Mouse (Mus musculus): ENCODE results near the gene Styxl1. TPM values are rescaled to one million over a fixed set of nuclear protein-coding genes. Genes with fewer than 3 reads are reported as not detected.

Gene Styxl1
- not detected in 2 replicates for total RNA-seq (2012; rRNA removed)
- polyA plus RNA-seq (2012; ENCODE audit: insufficient read depth in 1 of 2, insufficient read length in 2 of 2, low read depth in 1 of 2, low replicate concordance in 2 of 2, missing spikeins in 1 of 2) = under 1 TPM in 1 of 2 experiments, not detected in 1; 0.17 TPM

DNA sequence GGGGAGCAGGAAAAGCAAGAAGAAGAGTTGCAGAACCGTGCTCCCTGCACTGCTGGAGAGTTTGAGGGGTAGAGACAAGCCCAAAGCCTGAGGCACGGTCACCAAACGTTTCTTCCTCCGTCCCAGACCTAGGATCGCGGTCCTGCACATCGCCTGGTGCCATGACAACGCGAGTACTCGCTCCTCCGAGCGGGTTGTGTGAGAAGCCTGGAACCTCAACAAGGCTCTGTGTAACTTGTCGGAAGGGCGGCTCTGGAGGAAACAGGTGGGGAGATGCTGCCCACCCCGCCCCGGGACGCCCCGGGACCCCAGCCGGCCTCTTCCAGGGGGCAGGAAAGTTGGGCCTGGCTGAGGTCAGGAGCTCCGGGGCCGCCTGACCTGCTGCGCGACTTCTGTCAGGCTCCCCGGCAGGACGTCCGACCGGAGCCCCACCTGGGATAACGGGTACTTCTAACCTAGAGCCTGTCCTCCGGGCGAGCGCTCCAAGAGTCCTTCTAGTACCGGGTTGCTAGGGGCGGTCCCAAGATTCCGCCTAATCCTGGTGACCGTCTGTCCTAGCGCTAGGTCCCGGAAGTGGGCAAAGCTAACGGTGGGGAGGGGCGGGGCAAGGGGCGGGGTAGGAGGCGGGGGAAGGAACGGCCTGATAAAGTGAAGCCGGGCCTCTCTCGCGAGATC lies at the start of gene Styxl1:
Gene Styxl1, minus strand, starts transcription at position 590 of the 675 bp plus-strand sequence.
- H3K9me3 ChIP-seq (replicated peaks; ENCODE audit: insufficient read depth, low read length) = no peaks in the 10 kb centered on the region
- H3K27ac ChIP-seq (ENCODE audit: control insufficient read depth, low read depth, low read length) = peak within 1 kb of the TSS; percentile 67
- H3K79me2 ChIP-seq (ENCODE audit: control insufficient read depth, insufficient read depth, low read length, poor library complexity) = peaks cover 40% of the 10 kb centered on the region
- H3K36me3 ChIP-seq (ENCODE audit: control insufficient read depth in 1 of 2, insufficient read depth in 2 of 2, low read length in 2 of 2) = peaks cover 0 to 24% of the 10 kb centered on the region in 2 experiments; a peak in 3 of 4 replicates
- H3K9ac ChIP-seq (ENCODE audit: control insufficient read depth, low read depth, low read length, poor library complexity, severe bottlenecking) = peak within 1 kb of the TSS; percentile 94
- no peak for TF ChIP-seq NELFE (IDR thresholded peaks at IDR 0.05; ENCODE audit: low read depth, low read length)
- TF ChIP-seq SMC3 (IDR thresholded peaks at IDR 0.05; ENCODE audit: low read depth, low read length) = no peak
- TF ChIP-seq CTCF (IDR thresholded peaks at IDR 0.05 in 2 of 3, conservative IDR thresholded peaks at IDR 0.05 in 1 of 3; ENCODE audit: control insufficient read depth in 1 of 3, insufficient read depth in 1 of 3, low read depth in 2 of 3, low read length in 3 of 3, poor library complexity in 1 of 3, severe bottlenecking in 1 of 3) = no peak
- TF ChIP-seq ELF1 (IDR thresholded peaks at IDR 0.05; ENCODE audit: low read depth, low read length) = peak; percentile 93
- TF ChIP-seq SIN3A (IDR thresholded peaks at IDR 0.05; ENCODE audit: low read length) = peak; percentile 44; the same call in 1 of the 2 replicates
- TF ChIP-seq TAL1 (IDR thresholded peaks at IDR 0.05; ENCODE audit: low read length) = no peak
- TF ChIP-seq UBTF (IDR thresholded peaks at IDR 0.05; ENCODE audit: borderline replicate concordance, insufficient read depth, low read depth, low read length) = 0 out of 2 replicates have a peak, but pooled peaks have one; percentile 48
- H3K4me3 ChIP-seq (ENCODE audit: control insufficient read depth in 1 of 2, insufficient read depth in 1 of 2, low read depth in 2 of 2, low read length in 2 of 2) = peak within 1 kb of the TSS; percentile 58 to 98
- peak; percentile 72 for DNase-seq (ENCODE audit: low read depth, low spot score)
- no peaks in the 10 kb centered on the region for H3K27me3 ChIP-seq (ENCODE audit: control insufficient read depth in 1 of 2, insufficient read depth in 2 of 2, low read length in 2 of 2)
- H3K4me1 ChIP-seq (ENCODE audit: control insufficient read depth in 1 of 2, insufficient read depth in 2 of 2, low read length in 2 of 2) = peaks cover 0 to 21% of the 10 kb centered on the region in 2 experiments; a peak in 3 of 4 replicates

DNA sequence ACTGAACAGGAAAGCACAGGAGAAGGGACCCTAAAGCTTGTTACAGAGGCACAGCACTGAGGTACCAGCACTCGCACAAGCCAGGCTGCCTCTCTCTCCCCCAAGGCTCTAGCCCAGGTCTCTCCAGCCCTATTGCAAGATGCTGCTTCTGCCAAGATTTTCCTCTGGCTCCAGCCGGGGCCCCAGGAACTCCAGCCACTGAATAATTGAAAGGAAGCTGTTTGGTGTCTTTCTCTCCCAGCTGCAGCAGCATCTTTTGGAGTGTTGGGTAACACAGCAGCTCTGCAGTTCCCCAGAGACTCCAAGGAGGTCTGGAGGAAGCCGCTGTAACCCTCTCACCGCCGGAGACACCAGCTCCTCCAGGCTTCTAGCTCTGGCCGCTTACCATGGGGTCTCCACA lies 48.0 kb upstream of the Styxl1 start:
- TF ChIP-seq MAZ (IDR thresholded peaks at IDR 0.05; ENCODE audit: low read depth, low read length) (no peak), TAL1 (IDR thresholded peaks at IDR 0.05; ENCODE audit: low read length) (no peak), CHD1 (IDR thresholded peaks at IDR 0.05; ENCODE audit: low read depth, low read length) (no peak), MYC (IDR thresholded peaks at IDR 0.05; ENCODE audit: low read depth, low read length) (no peak), E2F4 (IDR thresholded peaks at IDR 0.05; ENCODE audit: borderline replicate concordance, low read depth, low read length) (no peak), ZMIZ1 (IDR thresholded peaks at IDR 0.05; ENCODE audit: low read depth, low read length) (no peak), TBP (IDR thresholded peaks at IDR 0.05; ENCODE audit: low read depth, low read length) (no peak), NRF1 (IDR thresholded peaks at IDR 0.05; ENCODE audit: insufficient read depth, low read depth, low read length, poor library complexity, severe bottlenecking) (no peak), HCFC1 (IDR thresholded peaks at IDR 0.05; ENCODE audit: low read depth, low read length) (no peak), POLR2A (IDR thresholded peaks at IDR 0.05; ENCODE audit: control insufficient read depth in 1 of 2, insufficient read depth in 1 of 2, low read depth in 1 of 2, low read length in 2 of 2, poor library complexity in 1 of 2) (no peak)
- Histone ChIP-seq H3K4me3 (ENCODE audit: control insufficient read depth in 1 of 2, insufficient read depth in 1 of 2, low read depth in 2 of 2, low read length in 2 of 2) (no peak overlapping the region), H3K9ac (ENCODE audit: control insufficient read depth, low read depth, low read length, poor library complexity, severe bottlenecking) (no peak overlapping the region), H3K36me3 (ENCODE audit: control insufficient read depth in 1 of 2, insufficient read depth in 2 of 2, low read length in 2 of 2) (no peaks in the 10 kb centered on the region), H3K9me3 (replicated peaks; ENCODE audit: insufficient read depth, low read length) (no peaks in the 10 kb centered on the region), H3K27ac (ENCODE audit: control insufficient read depth, low read depth, low read length) (no peak overlapping the region), H3K27me3 (ENCODE audit: control insufficient read depth in 1 of 2, insufficient read depth in 2 of 2, low read length in 2 of 2) (peaks cover 3 to 16% of the 10 kb centered on the region in 2 experiments; a peak in 3 of 4 replicates), H3K4me1 (ENCODE audit: control insufficient read depth in 1 of 2, insufficient read depth in 2 of 2, low read length in 2 of 2) (no peaks in the 10 kb centered on the region), H3K79me2 (ENCODE audit: control insufficient read depth, insufficient read depth, low read length, poor library complexity) (no peaks in the 10 kb centered on the region)
- DNase-seq (ENCODE audit: low read depth, low spot score) = no peak

All from MEL (cell line).